Mouse (Mus musculus): ENCODE data around the gene Pid1.

The Pid1 gene

GRCm38 (mm10) chr1:84363967-84364366, at the start of gene Pid1:
Pid1 (minus strand) TSS chr1:84364180.
- no peak for DNase-seq (ENCODE audit: low spot score)

- DNase-seq (ENCODE audit: low spot score), result no peak
Measured at GRCm38 (mm10) chr1:84409514-84409913, 45.5 kb upstream of the Pid1 start.

GRCm38 (mm10) chr1:84408873-84409272, 44.9 kb upstream of the Pid1 start:
- DNase-seq (ENCODE audit: low spot score), result no peak

- DNase-seq (ENCODE audit: low spot score), result peak; percentile 49
Measured at GRCm38 (mm10) chr1:84406891-84407290, 42.9 kb upstream of the Pid1 start.

- no peak for DNase-seq (ENCODE audit: low spot score)
Measured at GRCm38 (mm10) chr1:84405551-84406290, 41.7 kb upstream of the Pid1 start.

GRCm38 (mm10) chr1:84404880-84405279, 40.9 kb upstream of the Pid1 start:
- no peak for DNase-seq (ENCODE audit: low spot score)

- no peak for DNase-seq (ENCODE audit: low spot score)
Measured at GRCm38 (mm10) chr1:84402154-84402553, 38.2 kb upstream of the Pid1 start.

- no peak for DNase-seq (ENCODE audit: low spot score)
Measured at GRCm38 (mm10) chr1:84399671-84400070, 35.7 kb upstream of the Pid1 start.

GRCm38 (mm10) chr1:84399118-84399517, 35.1 kb upstream of the Pid1 start:
- DNase-seq (ENCODE audit: low spot score), result no peak

GRCm38 (mm10) chr1:84396787-84397186, 32.8 kb upstream of the Pid1 start:
- DNase-seq (ENCODE audit: low spot score), result no peak

GRCm38 (mm10) chr1:84395928-84396327, 31.9 kb upstream of the Pid1 start:
- DNase-seq (ENCODE audit: low spot score), result no peak

GRCm38 (mm10) chr1:84390961-84391360, 27.0 kb upstream of the Pid1 start:
- DNase-seq (ENCODE audit: low spot score), result no peak

GRCm38 (mm10) chr1:84387616-84388015, 23.6 kb upstream of the Pid1 start:
- DNase-seq (ENCODE audit: low spot score), result no peak

- peak; percentile 62 for DNase-seq (ENCODE audit: low spot score)
Measured at GRCm38 (mm10) chr1:84386481-84387146, 22.6 kb upstream of the Pid1 start.

GRCm38 (mm10) chr1:84382709-84383108, 18.7 kb upstream of the Pid1 start:
- no peak for DNase-seq (ENCODE audit: low spot score)

GRCm38 (mm10) chr1:84382064-84382463, 18.1 kb upstream of the Pid1 start:
- DNase-seq (ENCODE audit: low spot score), result no peak

- DNase-seq (ENCODE audit: low spot score), result peak; percentile 42
Measured at GRCm38 (mm10) chr1:84380895-84381294, 16.9 kb upstream of the Pid1 start.

GRCm38 (mm10) chr1:84367733-84368132, 3.8 kb upstream of the Pid1 start:
- DNase-seq (ENCODE audit: low spot score), result no peak

GRCm38 (mm10) chr1:84366553-84366952, 2.6 kb upstream of the Pid1 start:
- DNase-seq (ENCODE audit: low spot score), result no peak

GRCm38 (mm10) chr1:84362709-84363617, 1.0 kb downstream of the Pid1 start:
- no peak for DNase-seq (ENCODE audit: low spot score)

- DNase-seq (ENCODE audit: low spot score), result no peak
Measured at GRCm38 (mm10) chr1:84362209-84362608, 1.8 kb downstream of the Pid1 start.

- DNase-seq (ENCODE audit: low spot score), result no peak
Measured at GRCm38 (mm10) chr1:84361389-84361788, 2.6 kb downstream of the Pid1 start.

Measured in adipocyte (in vitro differentiated cells).